Mouse (Mus musculus): Measurements from ENCODE around the gene Calhm1. TPM values are rescaled to one million over a fixed set of nuclear protein-coding genes. Genes with fewer than 3 reads are reported as not detected.
A peak's percentile ranks its signal among the peaks of the same experiment; 100 is the strongest.
"Not testable (repeated sequence)": the region's sequence is repeated elsewhere in the genome, so short reads cannot be mapped to it uniquely, and the experiment has no call there.

Gene Calhm1
- polyA plus RNA-seq, 1 experiment = not detected

GRCm38 (mm10) chr19:47161669-47162068 is 17.6 kb upstream of the Calhm1 start:
- H3K4me3 ChIP-seq (ENCODE audit: insufficient read depth, low read length) = no peak overlapping the region
- TF ChIP-seq CTCF (IDR thresholded peaks at IDR 0.05; ENCODE audit: extremely low read depth, insufficient read depth, low read length) = no peak
- H3K4me1 ChIP-seq (ENCODE audit: control insufficient read depth, insufficient read depth, low read length) = no peaks in the 10 kb centered on the region; the same call in 1 of the 2 replicates
- H3K27ac ChIP-seq (ENCODE audit: insufficient read depth, low read length) = no peak overlapping the region

GRCm38 (mm10) chr19:47157664-47158063 is 13.6 kb upstream of the Calhm1 start, which contains the start of gene Calhm3:
Calhm3 (minus strand) TSS chr19:47157764.
- Histone ChIP-seq H3K27ac (ENCODE audit: insufficient read depth, low read length) (no peak within 1 kb of the TSS), H3K4me1 (ENCODE audit: control insufficient read depth, insufficient read depth, low read length) (no peaks in the 10 kb centered on the region; the same call in 1 of the 2 replicates), H3K4me3 (ENCODE audit: insufficient read depth, low read length) (no peak within 1 kb of the TSS)
- no peak for TF ChIP-seq CTCF (IDR thresholded peaks at IDR 0.05; ENCODE audit: extremely low read depth, insufficient read depth, low read length)
- TF ChIP-seq POLR2A (IDR thresholded peaks at IDR 0.05; ENCODE audit: extremely low read depth, insufficient read depth, low read length) = no peak

GRCm38 (mm10) chr19:47153767-47154166 is 9.7 kb upstream of the Calhm1 start:
- no peak for TF ChIP-seq CTCF (IDR thresholded peaks at IDR 0.05; ENCODE audit: extremely low read depth, insufficient read depth, low read length)
- TF ChIP-seq POLR2A (IDR thresholded peaks at IDR 0.05; ENCODE audit: extremely low read depth, insufficient read depth, low read length) = no peak

GRCm38 (mm10) chr19:47152062-47152369 is 8.0 kb upstream of the Calhm1 start:
- no peak for TF ChIP-seq POLR2A (IDR thresholded peaks at IDR 0.05; ENCODE audit: extremely low read depth, insufficient read depth, low read length)
- TF ChIP-seq CTCF (IDR thresholded peaks at IDR 0.05; ENCODE audit: extremely low read depth, insufficient read depth, low read length) = no peak
- no peak overlapping the region for H3K27ac ChIP-seq (ENCODE audit: insufficient read depth, low read length)
- peak overlapping the region; percentile 4; the same call in 1 of the 2 replicates for H3K4me3 ChIP-seq (ENCODE audit: insufficient read depth, low read length)
- H3K4me1 ChIP-seq (ENCODE audit: control insufficient read depth, insufficient read depth, low read length) = no peaks in the 10 kb centered on the region

More at GRCm38 (mm10) chr19:47153767-47154166, 9.7 kb upstream of the Calhm1 start:
- Histone ChIP-seq H3K4me1 (ENCODE audit: control insufficient read depth, insufficient read depth, low read length) (no peaks in the 10 kb centered on the region), H3K4me3 (ENCODE audit: insufficient read depth, low read length) (no peak overlapping the region), H3K27ac (ENCODE audit: insufficient read depth, low read length) (no peak overlapping the region)

- H3K27ac ChIP-seq (ENCODE audit: insufficient read depth, low read length) = no peak overlapping the region
- H3K4me3 ChIP-seq (ENCODE audit: insufficient read depth, low read length) = peak overlapping the region; percentile 4
- H3K4me1 ChIP-seq (ENCODE audit: control insufficient read depth, insufficient read depth, low read length) = no peaks in the 10 kb centered on the region
- no peak for TF ChIP-seq CTCF (IDR thresholded peaks at IDR 0.05; ENCODE audit: extremely low read depth, insufficient read depth, low read length)
- TF ChIP-seq POLR2A (IDR thresholded peaks at IDR 0.05; ENCODE audit: extremely low read depth, insufficient read depth, low read length) = peak; percentile 53; the same call in 1 of the 2 replicates
Measured at GRCm38 (mm10) chr19:47151332-47152061, 7.4 kb upstream of the Calhm1 start.

- Histone ChIP-seq H3K27ac (ENCODE audit: insufficient read depth, low read length) (no peak overlapping the region), H3K4me3 (ENCODE audit: insufficient read depth, low read length) (no peak overlapping the region), H3K4me1 (ENCODE audit: control insufficient read depth, insufficient read depth, low read length) (no peaks in the 10 kb centered on the region)
- no peak for TF ChIP-seq POLR2A (IDR thresholded peaks at IDR 0.05; ENCODE audit: extremely low read depth, insufficient read depth, low read length)
- no peak for TF ChIP-seq CTCF (IDR thresholded peaks at IDR 0.05; ENCODE audit: extremely low read depth, insufficient read depth, low read length)
Measured at GRCm38 (mm10) chr19:47149854-47150253, 5.8 kb upstream of the Calhm1 start.

GRCm38 (mm10) chr19:47148267-47148847 is 4.3 kb upstream of the Calhm1 start:
- no peaks in the 10 kb centered on the region for H3K4me1 ChIP-seq (ENCODE audit: control insufficient read depth, insufficient read depth, low read length)
- H3K27ac ChIP-seq (ENCODE audit: insufficient read depth, low read length) = no peak overlapping the region
- TF ChIP-seq CTCF (IDR thresholded peaks at IDR 0.05; ENCODE audit: extremely low read depth, insufficient read depth, low read length) = no peak
- TF ChIP-seq POLR2A (IDR thresholded peaks at IDR 0.05; ENCODE audit: extremely low read depth, insufficient read depth, low read length) = no peak
- no peak overlapping the region for H3K4me3 ChIP-seq (ENCODE audit: insufficient read depth, low read length)

GRCm38 (mm10) chr19:47142438-47142837 is 1.6 kb downstream of the Calhm1 start:
- H3K27ac ChIP-seq (ENCODE audit: insufficient read depth, low read length) = no peak overlapping the region
- H3K4me1 ChIP-seq (ENCODE audit: control insufficient read depth, insufficient read depth, low read length) = 0 out of 2 replicates have a peak, but pooled peaks cover 3% of the 10 kb centered on the region
- H3K4me3 ChIP-seq (ENCODE audit: insufficient read depth, low read length) = no peak overlapping the region
- TF ChIP-seq POLR2A (IDR thresholded peaks at IDR 0.05; ENCODE audit: extremely low read depth, insufficient read depth, low read length) (no peak), CTCF (IDR thresholded peaks at IDR 0.05; ENCODE audit: extremely low read depth, insufficient read depth, low read length) (no peak)

GRCm38 (mm10) chr19:47139611-47140010 is 4.4 kb downstream of the Calhm1 start:
- not testable (repeated sequence) for H3K4me3 ChIP-seq (ENCODE audit: insufficient read depth, low read length); H3K27ac ChIP-seq (ENCODE audit: insufficient read depth, low read length); H3K4me1 ChIP-seq (ENCODE audit: control insufficient read depth, insufficient read depth, low read length)

- no peak for TF ChIP-seq POLR2A (IDR thresholded peaks at IDR 0.05; ENCODE audit: extremely low read depth, insufficient read depth, low read length)
- TF ChIP-seq CTCF (IDR thresholded peaks at IDR 0.05; ENCODE audit: extremely low read depth, insufficient read depth, low read length) = no peak
- Histone ChIP-seq H3K4me1 (ENCODE audit: control insufficient read depth, insufficient read depth, low read length) (peaks cover 6% of the 10 kb centered on the region; the same call in 1 of the 2 replicates), H3K27ac (ENCODE audit: insufficient read depth, low read length) (peak within 1 kb of the TSS; percentile 87), H3K4me3 (ENCODE audit: insufficient read depth, low read length) (peak within 1 kb of the TSS; percentile 52)
Measured at GRCm38 (mm10) chr19:47137771-47138421, 6.2 kb downstream of the Calhm1 start, which contains the start of gene Calhm2. Calhm2 (minus strand) TSS chr19:47138294.

Data from cortical plate, adult 2 months (tissue).